Mouse (Mus musculus) limb, embryonic 13.5 days (tissue): ENCODE data around the gene Pcdh8. TPM values are rescaled to one million over a fixed set of nuclear protein-coding genes. Genes with fewer than 3 reads are reported as not detected.
A peak's percentile ranks its signal among the peaks of the same experiment; 100 is the strongest.

ENCODE experiments used
- ATAC-seq: fragments of 200-750 bp; cut with Nextera tagmentation; 2 replicates; pipeline ENCODE4 v1.8.0; 2017; ENCODE audit warnings: low read depth, moderate number of reproducible peaks, moderate TSS enrichment; ENCODE audit not compliant: low FRiP score
- H3K27ac ChIP-seq: fragments of 300-500 bp; sonication (generic); 2 replicates; pipeline ENCODE4 v1.5.1; 2015; ENCODE audit warnings: inconsistent platforms, mild to moderate bottlenecking, moderate library complexity
- H3K27me3 ChIP-seq: fragments of 300-500 bp; sonication (generic); 2 replicates; pipeline ENCODE4 v1.6.1; 2015; ENCODE audit warnings: mild to moderate bottlenecking, inconsistent platforms
- H3K36me3 ChIP-seq: fragments of 300-500 bp; sonication (generic); 2 replicates; pipeline ENCODE4 v1.6.1; 2015; ENCODE audit warnings: inconsistent platforms, mild to moderate bottlenecking, moderate library complexity
- H3K4me1 ChIP-seq: fragments of 300-500 bp; sonication (generic); 2 replicates; pipeline ENCODE4 v1.6.1; 2015; ENCODE audit warnings: inconsistent platforms
- H3K4me2 ChIP-seq: fragments of 300-500 bp; sonication (generic); replicated peaks from 2 replicates; pipeline ENCODE4 v1.6.1; 2015; ENCODE audit warnings: inconsistent platforms, mild to moderate bottlenecking, moderate library complexity
- H3K4me3 ChIP-seq: fragments of 300-500 bp; sonication (generic); 2 replicates; pipeline ENCODE4 v1.5.1; 2015; ENCODE audit warnings: moderate library complexity, mild to moderate bottlenecking, inconsistent platforms
- H3K9ac ChIP-seq: fragments of 300-500 bp; sonication (generic); 2 replicates; pipeline ENCODE4 v1.6.1; 2015; ENCODE audit warnings: mild to moderate bottlenecking, inconsistent platforms
- H3K9me3 ChIP-seq: fragments of 300-500 bp; sonication (generic); 2 replicates; pipeline ENCODE4 v1.6.1; 2016; ENCODE audit warnings: inconsistent platforms
- WGBS: fragments of 180-500 bp; shearing (Covaris S2); methylation state at CpG from one replicate; pipeline ENCODE4 v1.1.7; 2015; 5-methylcytosine and 5-hydroxymethylcytosine counted together
- polyA plus RNA-seq: library from polyadenylated mRNA; unstranded; fragments of >200 nt; fragmentation: Nextera tagmentation; extraction: Ambion mirVana; gene quantifications from 2 replicates; pipeline ENCODE4 v1.2.1, GENCODE M21; 2015

The Pcdh8 gene
- polyA plus RNA-seq, 1 experiment from 2014 or later, result 4.8 TPM

- no peaks in the 10 kb centered on the region for H3K9me3 ChIP-seq
- H3K36me3 ChIP-seq, result no peaks in the 10 kb centered on the region
- peaks cover 97% of the 10 kb centered on the region for H3K27me3 ChIP-seq
- no peak for ATAC-seq
- WGBS, result 1% methylated on average over 20 of the region's 20 CpGs
- peak overlapping the region; percentile 45 for H3K4me3 ChIP-seq
- H3K4me2 ChIP-seq, result peak overlapping the region; percentile 78
- H3K9ac ChIP-seq, result peak overlapping the region; percentile 46; the same call in 1 of the 2 replicates
- peaks cover 52% of the 10 kb centered on the region for H3K4me1 ChIP-seq
- H3K27ac ChIP-seq, result no peak overlapping the region
These were observed 845 bp upstream of the Pcdh8 start for GRCm38 (mm10) chr14:79771802-79772511.

GRCm38 (mm10) chr14:79770306-79771093 lies 612 bp downstream of the Pcdh8 start:
- H3K27ac ChIP-seq, result no peak overlapping the region
- H3K4me2 ChIP-seq, result peak overlapping the region; percentile 78
- H3K9me3 ChIP-seq, result no peaks in the 10 kb centered on the region
- H3K9ac ChIP-seq, result no peak overlapping the region
- H3K4me3 ChIP-seq, result peak overlapping the region; percentile 45
- H3K27me3 ChIP-seq, result peaks cover 97% of the 10 kb centered on the region
- peaks cover 52% of the 10 kb centered on the region for H3K4me1 ChIP-seq
- ATAC-seq, result peak; percentile 33; the same call in 1 of the 2 replicates
- no peaks in the 10 kb centered on the region for H3K36me3 ChIP-seq
- 3% methylated on average over 62 of the region's 62 CpGs for WGBS

GRCm38 (mm10) chr14:79769618-79770017 lies 1.5 kb downstream of the Pcdh8 start:
- under 1% methylated on average over 46 of the region's 46 CpGs for WGBS
- peaks cover 52% of the 10 kb centered on the region for H3K4me1 ChIP-seq
- H3K4me3 ChIP-seq, result peak overlapping the region; percentile 45
- H3K9ac ChIP-seq, result no peak overlapping the region
- H3K36me3 ChIP-seq, result no peaks in the 10 kb centered on the region
- peaks cover 96% of the 10 kb centered on the region for H3K27me3 ChIP-seq
- ATAC-seq, result peak; percentile 61; the same call in 1 of the 2 replicates
- H3K27ac ChIP-seq, result no peak overlapping the region
- H3K4me2 ChIP-seq, result peak overlapping the region; percentile 78
- no peaks in the 10 kb centered on the region for H3K9me3 ChIP-seq

- H3K27ac ChIP-seq, result no peak overlapping the region
- H3K4me2 ChIP-seq, result peak overlapping the region; percentile 78
- 5% methylated on average over 30 of the region's 30 CpGs for WGBS
- H3K9ac ChIP-seq, result no peak overlapping the region
- H3K4me1 ChIP-seq, result peaks cover 52% of the 10 kb centered on the region
- peaks cover 90% of the 10 kb centered on the region for H3K27me3 ChIP-seq
- peak overlapping the region; percentile 45 for H3K4me3 ChIP-seq
- ATAC-seq, result no peak
- no peaks in the 10 kb centered on the region for H3K36me3 ChIP-seq
- no peaks in the 10 kb centered on the region for H3K9me3 ChIP-seq
These were observed 2.1 kb downstream of the Pcdh8 start for GRCm38 (mm10) chr14:79768996-79769395.

GRCm38 (mm10) chr14:79768076-79768830 lies 2.9 kb downstream of the Pcdh8 start:
- Histone ChIP-seq H3K9me3 (no peaks in the 10 kb centered on the region), H3K36me3 (no peaks in the 10 kb centered on the region), H3K4me3 (peak overlapping the region; percentile 45), H3K4me2 (peak overlapping the region; percentile 78), H3K27me3 (peaks cover 87% of the 10 kb centered on the region), H3K4me1 (peaks cover 44% of the 10 kb centered on the region), H3K27ac (no peak overlapping the region), H3K9ac (0 out of 2 replicates have a peak overlapping the region, but pooled peaks have one; percentile 31)
- no peak for ATAC-seq
- 2% methylated on average over 54 of the region's 59 CpGs for WGBS

GRCm38 (mm10) chr14:79767601-79768000 lies 3.5 kb downstream of the Pcdh8 start:
- Histone ChIP-seq H3K9me3 (no peaks in the 10 kb centered on the region), H3K27ac (no peak overlapping the region), H3K4me1 (peaks cover 43% of the 10 kb centered on the region), H3K4me2 (peak overlapping the region; percentile 78), H3K9ac (no peak overlapping the region), H3K4me3 (peak overlapping the region; percentile 45), H3K36me3 (no peaks in the 10 kb centered on the region), H3K27me3 (peaks cover 81% of the 10 kb centered on the region)
- WGBS, result 8% methylated on average over 11 of the region's 11 CpGs
- ATAC-seq, result no peak

GRCm38 (mm10) chr14:79765196-79765765 lies 5.8 kb downstream of the Pcdh8 start:
- H3K27ac ChIP-seq, result no peak overlapping the region
- H3K27me3 ChIP-seq, result peaks cover 59% of the 10 kb centered on the region
- 79% methylated on average over 6 of the region's 6 CpGs for WGBS
- no peak overlapping the region for H3K9ac ChIP-seq
- no peak overlapping the region for H3K4me3 ChIP-seq
- no peak for ATAC-seq
- H3K4me2 ChIP-seq, result no peak overlapping the region
- no peaks in the 10 kb centered on the region for H3K9me3 ChIP-seq
- peaks cover 22% of the 10 kb centered on the region for H3K4me1 ChIP-seq
- H3K36me3 ChIP-seq, result no peaks in the 10 kb centered on the region

GRCm38 (mm10) chr14:79754601-79755222 lies 16.4 kb downstream of the Pcdh8 start:
- H3K9ac ChIP-seq, result no peak overlapping the region
- WGBS, result 69% methylated on average over 13 of the region's 13 CpGs
- ATAC-seq, result no peak
- H3K9me3 ChIP-seq, result no peaks in the 10 kb centered on the region
- H3K4me2 ChIP-seq, result no peak overlapping the region
- H3K4me1 ChIP-seq, result no peaks in the 10 kb centered on the region
- no peak overlapping the region for H3K27ac ChIP-seq
- H3K27me3 ChIP-seq, result peaks cover 6% of the 10 kb centered on the region; the same call in 1 of the 2 replicates
- no peaks in the 10 kb centered on the region for H3K36me3 ChIP-seq
- no peak overlapping the region for H3K4me3 ChIP-seq

- Histone ChIP-seq H3K9ac (no peak overlapping the region), H3K4me1 (no peaks in the 10 kb centered on the region), H3K27me3 (peaks cover 6% of the 10 kb centered on the region; the same call in 1 of the 2 replicates), H3K9me3 (no peaks in the 10 kb centered on the region), H3K36me3 (no peaks in the 10 kb centered on the region), H3K4me2 (no peak overlapping the region), H3K27ac (no peak overlapping the region), H3K4me3 (no peak overlapping the region)
- no peak for ATAC-seq
- WGBS, result 45% methylated on average over 3 of the region's 3 CpGs
These were observed 17.0 kb downstream of the Pcdh8 start for GRCm38 (mm10) chr14:79754157-79754556.

GRCm38 (mm10) chr14:79753733-79754132 lies 17.4 kb downstream of the Pcdh8 start:
- Histone ChIP-seq H3K4me3 (no peak overlapping the region), H3K4me2 (no peak overlapping the region), H3K4me1 (no peaks in the 10 kb centered on the region), H3K9ac (no peak overlapping the region), H3K27me3 (peaks cover 6% of the 10 kb centered on the region; the same call in 1 of the 2 replicates), H3K36me3 (no peaks in the 10 kb centered on the region), H3K27ac (no peak overlapping the region), H3K9me3 (no peaks in the 10 kb centered on the region)
- WGBS, result 88% methylated on average over 7 of the region's 7 CpGs
- ATAC-seq, result no peak

GRCm38 (mm10) chr14:79740515-79740914 lies 30.6 kb downstream of the Pcdh8 start:
- no peak overlapping the region for H3K4me3 ChIP-seq
- H3K27me3 ChIP-seq, result no peaks in the 10 kb centered on the region
- 28% methylated on average over 3 of the region's 3 CpGs for WGBS
- H3K4me2 ChIP-seq, result no peak overlapping the region
- no peak overlapping the region for H3K27ac ChIP-seq
- no peak overlapping the region for H3K9ac ChIP-seq
- no peaks in the 10 kb centered on the region for H3K36me3 ChIP-seq
- no peak for ATAC-seq
- H3K4me1 ChIP-seq, result peaks cover 14% of the 10 kb centered on the region; the same call in 1 of the 2 replicates
- no peaks in the 10 kb centered on the region for H3K9me3 ChIP-seq
